Mouse (Mus musculus) gonadal fat pad, adult 2 months (tissue): Measurements from ENCODE around the gene Gm20661. TPM values are rescaled to one million over a fixed set of nuclear protein-coding genes. Genes with fewer than 3 reads are reported as not detected.

ENCODE experiments used
- DNase-seq: peaks from one replicate; pipeline ENCODE4 v3.0.0-alpha.2; 2012; ENCODE audit warnings: low read depth
- polyA plus RNA-seq: library from polyadenylated mRNA; depleted of rRNA; stranded (reverse); fragments of >200 nt; gene quantifications from 2 replicates; pipeline ENCODE4 v1.2.3, GENCODE M21; 2012; rRNA removed

Gene Gm20661
- polyA plus RNA-seq, result 0.84 and 1.0 TPM in 2 replicates

GRCm38 (mm10) chr9:107982681-107983346 lies at the start of gene Gm20661:
Gene Gm20661 (plus strand): TSS chr9:107983058.
- no peak for DNase-seq

DNA sequence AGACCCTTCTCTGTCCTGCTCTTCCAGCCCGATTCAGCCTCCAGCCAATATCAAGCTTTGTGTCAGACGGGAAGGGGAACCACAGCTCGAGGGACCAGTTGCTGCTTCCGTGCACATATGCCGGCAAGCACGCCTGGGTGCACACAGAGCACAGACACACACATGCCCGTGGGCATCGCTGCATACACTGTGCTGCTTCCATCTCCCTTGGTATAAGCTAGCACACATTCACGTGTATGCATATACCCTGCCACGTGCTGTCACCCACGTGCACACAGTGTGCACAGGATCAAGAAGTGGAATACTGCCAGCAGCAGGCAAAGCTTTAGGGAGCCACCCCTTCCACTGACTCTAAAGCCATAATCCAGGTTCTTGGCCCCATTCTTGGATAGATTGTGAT lies 48.7 kb upstream of the Gm20661 start:
- DNase-seq, result no peak

- no peak for DNase-seq
These were observed 47.5 kb upstream of the Gm20661 start, which contains the start of gene Camkv for GRCm38 (mm10) chr9:107935374-107935773. Gene Camkv (plus strand): TSS chr9:107935674.

DNA sequence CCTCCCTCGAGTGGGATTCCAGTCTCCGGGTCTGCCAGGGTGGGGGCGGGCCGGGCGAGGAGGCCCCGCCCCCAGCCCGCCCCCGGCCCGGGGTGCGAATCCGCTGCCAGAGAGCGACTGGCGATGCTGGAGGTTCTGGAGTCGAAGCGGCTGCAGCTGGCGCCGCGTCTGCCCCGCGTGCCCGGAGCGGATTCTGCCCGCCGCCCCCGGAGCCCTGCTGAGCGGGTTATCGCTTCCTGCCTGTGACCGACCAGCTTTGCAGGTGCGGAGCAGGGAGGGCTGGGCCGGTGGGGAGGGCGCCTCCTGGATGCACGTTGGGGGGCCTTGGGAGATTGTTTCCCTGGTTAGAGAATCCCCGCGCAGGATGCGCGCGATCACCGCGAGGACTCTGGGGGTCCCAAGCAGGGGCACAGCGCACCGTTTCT lies 47.1 kb upstream of the Gm20661 start:
- DNase-seq, result no peak

GRCm38 (mm10) chr9:107936215-107936822 lies 46.5 kb upstream of the Gm20661 start:
- DNase-seq, result no peak

GRCm38 (mm10) chr9:107936831-107937230 lies 46.0 kb upstream of the Gm20661 start:
- DNase-seq, result no peak

DNA sequence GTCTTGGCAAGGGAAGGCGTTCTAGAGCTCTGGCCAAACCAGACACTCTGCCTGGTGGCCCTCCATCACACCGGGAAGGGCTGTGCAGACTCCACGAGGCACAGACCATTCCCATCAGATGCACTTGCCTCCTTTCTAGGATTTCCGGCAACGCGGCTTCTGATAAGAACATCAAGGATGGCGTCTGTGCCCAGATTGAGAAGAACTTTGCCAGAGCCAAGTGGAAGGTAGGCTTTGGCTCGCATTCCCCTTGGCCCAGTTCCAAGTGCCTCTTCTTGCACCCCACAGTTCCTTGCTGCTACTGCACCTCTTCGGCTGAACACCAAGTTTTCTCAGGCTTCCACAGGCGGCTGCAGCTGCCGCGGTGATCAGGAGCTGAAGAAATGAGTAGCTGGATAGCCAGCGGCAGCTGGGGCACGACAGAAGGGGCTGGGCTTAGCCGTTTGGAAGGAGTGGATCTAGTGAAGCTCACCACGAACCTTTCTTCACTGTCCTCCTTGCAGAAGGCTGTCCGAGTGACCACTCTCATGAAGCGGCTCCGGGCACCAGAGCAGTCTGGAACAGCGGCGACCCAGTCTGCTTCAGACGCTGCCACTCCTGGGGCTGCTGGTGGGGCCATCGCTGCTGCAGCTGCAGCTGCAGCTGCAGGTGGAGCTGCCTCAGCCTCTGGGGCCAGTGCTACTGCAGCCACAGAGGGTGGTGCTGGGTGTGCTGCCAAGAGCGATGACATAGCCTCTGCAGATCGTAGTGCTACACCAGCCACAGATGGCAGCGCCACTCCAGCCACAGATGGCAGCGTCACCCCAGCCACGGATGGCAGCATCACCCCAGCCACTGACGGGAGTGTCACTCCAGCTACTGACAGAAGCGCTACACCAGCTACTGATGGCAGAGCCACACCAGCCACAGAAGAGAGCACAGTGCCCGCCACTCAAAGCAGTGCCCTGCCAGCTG lies 35.3 kb upstream of the Gm20661 start:
- DNase-seq, result no peak

GRCm38 (mm10) chr9:107949184-107949921 lies 33.5 kb upstream of the Gm20661 start:
- no peak for DNase-seq

GRCm38 (mm10) chr9:107949922-107950235 lies 33.0 kb upstream of the Gm20661 start, which contains the start of gene Traip:
Gene Traip (plus strand): TSS chr9:107950136.
- DNase-seq, result no peak

DNA sequence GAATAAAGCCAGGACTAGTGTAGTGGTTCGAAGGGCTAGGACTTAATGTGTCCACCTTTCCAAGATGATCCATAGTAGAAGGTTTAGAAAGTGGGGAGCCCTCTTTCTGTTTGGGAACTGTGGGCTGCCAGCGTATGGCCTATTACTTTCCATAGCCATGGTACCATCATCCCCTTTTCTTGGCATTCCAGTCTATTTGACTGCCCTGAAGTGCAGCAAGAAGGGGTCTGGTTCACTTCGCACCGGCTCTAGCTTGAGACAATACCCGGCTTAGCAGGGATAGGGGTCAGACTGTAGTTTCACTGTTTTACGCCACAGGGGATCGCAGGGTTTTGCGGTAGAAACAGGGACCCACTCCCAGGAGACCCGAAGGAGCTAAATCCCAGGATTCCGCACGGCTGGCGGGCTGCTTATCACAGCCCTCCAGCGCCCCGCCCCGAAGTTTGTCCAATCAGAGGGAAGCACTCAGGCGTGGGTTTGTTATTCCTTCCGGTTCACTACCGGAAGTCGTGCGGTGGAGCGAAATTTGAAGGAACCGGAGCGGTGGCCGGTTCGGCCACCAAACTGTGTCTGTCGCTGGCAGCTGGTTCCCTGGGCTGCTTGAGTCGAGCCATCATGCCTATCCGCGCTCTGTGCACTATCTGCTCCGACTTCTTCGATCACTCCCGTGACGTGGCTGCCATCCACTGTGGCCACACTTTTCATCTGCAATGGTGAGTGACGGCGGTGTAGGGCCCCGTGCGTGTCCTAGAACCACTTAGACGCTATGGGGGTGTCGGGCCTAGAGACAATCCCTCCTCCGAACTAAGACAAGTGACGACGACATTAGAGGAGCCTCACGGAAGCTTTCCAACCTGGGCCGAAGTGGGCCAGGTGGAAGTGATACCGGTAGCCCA lies 32.1 kb upstream of the Gm20661 start:
- no peak for DNase-seq

- DNase-seq, result no peak
These were observed 27.1 kb upstream of the Gm20661 start for GRCm38 (mm10) chr9:107955613-107956289.

GRCm38 (mm10) chr9:107957141-107957540 lies 25.7 kb upstream of the Gm20661 start:
- no peak for DNase-seq

- DNase-seq, result no peak
These were observed 23.0 kb upstream of the Gm20661 start for GRCm38 (mm10) chr9:107959896-107960295.

DNA sequence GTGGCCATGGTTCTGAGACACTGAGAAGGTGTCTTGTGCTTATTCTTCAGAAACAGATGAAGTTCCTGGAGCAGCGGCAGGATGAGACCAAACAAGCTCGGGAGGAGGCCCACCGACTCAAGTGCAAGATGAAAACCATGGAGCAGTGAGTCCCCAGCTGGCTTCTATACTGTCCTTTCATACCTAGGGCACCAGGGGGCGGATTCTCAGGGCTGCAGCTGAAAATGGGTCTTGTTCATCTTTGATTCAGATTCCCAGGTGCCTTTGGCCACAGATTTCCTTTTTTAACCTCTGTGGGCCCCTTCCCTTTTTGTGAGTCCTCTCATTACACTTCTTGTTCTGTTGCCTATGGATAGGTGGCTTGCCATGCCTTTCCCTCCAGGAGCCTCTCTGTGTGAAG lies 21.9 kb upstream of the Gm20661 start:
- DNase-seq, result no peak

DNA sequence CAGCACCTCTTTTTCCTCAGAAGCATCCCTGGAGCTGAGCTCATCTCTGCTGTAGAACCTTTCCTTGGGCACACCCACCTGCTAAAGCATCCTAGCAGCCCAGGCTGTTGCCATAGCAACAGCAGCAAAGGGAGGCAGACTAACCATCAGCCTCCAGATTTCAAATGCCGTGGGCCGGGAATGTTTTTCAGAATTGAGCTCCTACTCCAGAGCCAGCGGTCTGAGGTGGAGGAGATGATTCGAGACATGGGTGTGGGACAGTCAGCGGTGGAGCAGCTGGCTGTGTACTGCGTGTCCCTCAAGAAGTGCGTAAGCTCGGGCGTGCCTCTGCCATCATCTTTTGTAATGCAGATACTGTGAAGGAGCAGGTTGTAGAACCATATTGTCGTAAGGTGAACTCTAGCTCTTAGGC lies 21.5 kb upstream of the Gm20661 start:
- no peak for DNase-seq

- no peak for DNase-seq
These were observed 21.0 kb upstream of the Gm20661 start for GRCm38 (mm10) chr9:107961881-107962280.

DNA sequence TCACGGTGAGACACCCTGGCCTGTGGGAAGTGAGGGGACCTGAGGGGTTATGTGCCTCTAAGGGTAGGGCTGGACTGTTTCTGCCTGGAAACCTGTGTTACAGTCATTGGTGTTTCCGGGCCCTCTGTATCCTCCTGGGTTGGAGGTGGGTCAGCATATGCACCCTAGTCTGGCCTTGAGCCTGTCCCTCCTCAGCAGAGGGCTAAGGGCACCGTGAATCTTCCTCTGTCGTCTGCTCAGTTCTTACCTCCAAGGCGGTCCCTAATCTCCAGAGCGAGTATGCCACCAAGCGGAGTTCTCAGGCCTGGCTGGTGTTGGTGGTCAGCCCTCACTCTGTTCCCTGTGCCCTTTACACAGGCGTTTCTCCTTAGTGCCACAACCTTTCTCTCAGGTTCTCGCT lies 19.9 kb upstream of the Gm20661 start:
- no peak for DNase-seq

DNA sequence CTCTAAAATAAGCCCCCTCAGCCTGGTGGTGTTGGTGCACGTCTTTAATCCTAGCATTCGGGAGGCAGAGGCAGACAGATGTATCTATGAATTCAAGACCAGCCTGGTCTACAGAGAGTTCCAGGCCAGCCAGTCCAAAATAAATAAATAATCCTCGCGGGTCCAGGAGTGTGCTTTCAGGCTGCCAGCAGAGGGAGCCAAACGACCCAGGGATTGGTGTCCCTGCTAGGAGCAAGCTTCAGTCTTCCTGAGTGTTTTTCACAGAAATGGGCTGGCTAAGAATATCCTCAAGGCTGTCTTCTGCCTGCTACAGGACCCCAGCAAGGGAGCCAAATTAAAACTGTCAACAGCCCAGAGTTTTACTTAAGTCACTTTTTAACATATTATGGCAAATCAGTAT lies 19.2 kb upstream of the Gm20661 start:
- no peak for DNase-seq

DNA sequence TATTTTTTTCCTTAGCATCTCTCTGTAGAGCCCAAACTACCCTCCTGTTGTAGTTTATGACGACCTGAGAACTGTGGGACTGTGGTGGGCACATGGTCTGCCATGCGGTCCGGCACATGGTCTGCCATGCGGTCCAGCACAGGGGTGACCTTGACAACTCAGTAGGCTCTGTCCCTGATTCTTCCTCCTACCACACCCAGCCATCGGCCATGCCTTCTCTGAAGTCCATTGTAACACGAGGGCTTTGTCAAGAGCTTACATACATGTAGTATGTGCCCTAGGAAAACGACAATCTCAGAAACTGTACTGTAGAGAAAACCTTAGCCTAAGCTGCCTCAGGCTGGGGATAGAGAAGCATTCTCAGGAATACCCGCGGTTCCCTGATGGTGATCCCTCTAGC lies 18.2 kb upstream of the Gm20661 start:
- DNase-seq, result no peak

GRCm38 (mm10) chr9:107966676-107967075 lies 16.2 kb upstream of the Gm20661 start:
- DNase-seq, result no peak
